Mouse (Mus musculus) G1E (cell line): ENCODE measurements at regions not wholly inside any gene's neighbourhood (a gene's known extent, or its start where the extent isn't known, plus 50 kb on each side); places are given as distances from the start of the nearest gene placed in this dataset.

Experiments
- CTCF ChIP-seq: IDR thresholded peaks from 2 replicates; pipeline ENCODE4 v1.5.1; 2012; ENCODE audit warnings: low read depth, low read length, inconsistent platforms, mixed read lengths
- GATA1 ChIP-seq: IDR thresholded peaks from 2 replicates; pipeline ENCODE4 v1.6.1; 2012; ENCODE audit warnings: borderline replicate concordance, low read length, inconsistent platforms, mixed read lengths
- GATA2 ChIP-seq: IDR thresholded peaks from 2 replicates; pipeline ENCODE4 v1.6.1; 2012; ENCODE audit warnings: low read depth, low read length, inconsistent platforms, borderline replicate concordance
- POLR2AphosphoS5 ChIP-seq: IDR thresholded peaks from 2 replicates; pipeline ENCODE4 v1.6.1; 2012; ENCODE audit warnings: low read depth, low read length, inconsistent platforms; ENCODE audit not compliant: insufficient replicate concordance
- TAL1 ChIP-seq: conservative IDR thresholded peaks from 2 replicates; pipeline ENCODE4 v1.6.1; 2012; ENCODE audit warnings: low read depth, low read length, inconsistent platforms, mixed read lengths

- no peak for TF ChIP-seq CTCF
- TF ChIP-seq GATA1, result no peak
- no peak for TF ChIP-seq TAL1
- TF ChIP-seq POLR2AphosphoS5, result no peak
- TF ChIP-seq GATA2, result no peak
Observed at GRCm38 (mm10) chr11:12540333-12540870, 75.6 kb upstream of the Cobl start.
